Mouse (Mus musculus) CD8-positive naive resting alpha-beta T cell, adult 2 months (primary cell): ENCODE measurements around the gene Rnaseh2b.

ENCODE experiments used
- DNase-seq, 2 experiments: peaks; one replicate each; pipeline ENCODE4 v3.0.0; 2022; ENCODE audit warnings: low read depth in 2 of 2, low spot score in 2 of 2

The Rnaseh2b gene

GRCm38 (mm10) chr14:62292488-62293339 lies at the start of gene Rnaseh2b, which contains the start of gene Dleu7:
Gene Rnaseh2b (plus strand): TSS chr14:62292589.
Gene Dleu7 (minus strand): TSS chr14:62293047.
- peak in 1 of 2 experiments; percentile 23 for DNase-seq

GRCm38 (mm10) chr14:62243530-62243929 lies 48.9 kb upstream of the Rnaseh2b start:
- DNase-seq = no peak

DNA sequence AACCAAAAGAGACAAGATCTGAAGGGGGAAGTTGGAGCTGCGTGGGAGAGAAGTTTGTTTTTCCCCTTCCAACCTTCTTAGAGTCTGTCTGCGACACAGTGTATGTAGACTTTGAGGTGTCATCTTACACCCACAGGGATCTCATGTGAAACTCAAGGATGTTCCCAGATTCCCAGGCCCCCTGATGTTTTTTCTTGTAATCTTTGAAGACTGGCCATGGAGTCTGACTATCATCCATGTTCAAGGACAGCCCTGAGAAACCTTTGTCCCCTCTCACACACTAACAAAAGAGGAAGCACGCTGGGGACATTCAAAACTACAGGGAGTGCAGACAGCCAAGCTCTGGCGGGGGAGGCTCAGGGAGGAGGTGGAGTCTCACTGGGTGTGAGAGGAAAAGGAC lies 46.8 kb upstream of the Rnaseh2b start:
- no peak for DNase-seq

GRCm38 (mm10) chr14:62248345-62248744 lies 44.0 kb upstream of the Rnaseh2b start:
- DNase-seq = no peak

DNA sequence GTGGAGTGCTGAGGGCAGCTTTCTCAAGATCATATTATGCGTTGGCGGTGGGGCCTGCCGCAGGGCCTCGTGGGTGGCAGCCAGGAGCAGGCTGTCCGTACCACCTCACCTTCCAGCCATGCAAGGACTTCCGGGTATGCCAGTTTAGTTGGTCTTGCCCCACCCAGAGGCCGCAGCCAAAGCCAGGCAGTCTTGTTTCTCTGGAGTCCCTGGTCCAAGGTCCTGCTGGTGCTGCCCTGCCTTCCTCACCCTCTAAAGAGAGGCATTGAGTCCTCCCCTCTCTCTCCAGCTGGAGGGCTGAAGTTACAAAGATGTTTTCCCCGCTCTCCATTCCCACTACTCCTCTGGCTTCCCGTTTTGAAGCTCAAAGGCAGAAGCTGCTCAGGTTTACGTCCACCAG lies 43.6 kb upstream of the Rnaseh2b start:
- no peak for DNase-seq

DNA sequence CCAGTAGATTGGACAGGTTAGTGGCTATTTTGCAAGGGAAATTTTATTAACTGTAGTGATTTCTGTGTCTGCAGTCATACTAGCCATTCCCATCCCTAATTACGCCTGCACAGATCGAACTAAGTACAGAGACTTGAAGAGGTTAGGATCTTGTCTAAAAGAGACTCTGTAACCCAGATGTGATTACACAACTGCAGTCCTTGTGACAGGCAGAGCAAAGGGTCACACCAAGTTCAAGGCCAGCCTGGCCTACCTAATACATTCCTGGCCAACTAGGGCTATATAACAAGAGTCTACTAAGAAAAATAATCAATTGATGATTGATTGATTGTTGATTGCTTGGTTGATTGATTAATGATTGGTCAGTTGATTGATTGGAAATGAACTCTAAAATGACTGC lies 43.1 kb upstream of the Rnaseh2b start:
- DNase-seq = no peak

- DNase-seq = no peak
Measured at GRCm38 (mm10) chr14:62250046-62250445, 42.3 kb upstream of the Rnaseh2b start.

DNA sequence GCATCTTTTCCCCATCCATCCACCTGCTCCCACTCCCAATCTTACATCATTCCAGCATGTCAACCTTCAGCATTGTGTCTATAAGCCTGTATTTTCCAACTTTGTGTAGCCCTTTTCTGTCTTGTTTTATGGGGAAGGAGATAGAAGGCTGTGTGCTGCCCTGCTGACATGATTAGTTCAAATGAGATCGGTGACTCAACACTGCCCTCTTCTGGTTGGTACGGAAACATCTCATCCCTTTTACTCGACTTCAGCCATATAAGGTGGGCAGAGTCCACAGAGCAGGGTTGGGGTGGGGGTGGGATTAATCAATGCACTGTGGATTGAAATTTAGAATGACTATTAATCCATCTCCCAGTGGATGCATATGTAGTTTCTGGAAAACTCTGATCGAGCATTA lies 40.4 kb upstream of the Rnaseh2b start:
- peak; percentile 20 to 50 for DNase-seq

DNA sequence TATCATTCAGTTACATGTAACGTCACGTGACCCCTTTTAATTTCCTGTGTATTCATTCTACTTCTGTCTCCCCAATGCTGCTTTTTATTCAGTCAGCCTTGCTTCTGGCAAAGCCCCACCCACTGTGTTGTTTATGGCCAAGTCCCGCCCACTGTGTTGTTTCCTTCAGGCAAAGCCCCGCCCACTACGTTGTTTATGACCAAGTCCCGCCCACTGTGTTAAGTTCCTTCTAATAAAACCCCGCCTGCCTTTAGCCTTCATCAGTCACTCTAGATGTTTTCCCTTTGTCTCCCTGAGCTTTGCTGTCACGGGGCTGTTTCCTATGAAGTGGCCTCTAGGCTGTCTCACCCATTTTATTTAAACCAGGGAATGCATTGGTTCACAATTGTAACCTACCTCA lies 38.0 kb upstream of the Rnaseh2b start:
- no peak for DNase-seq

DNA sequence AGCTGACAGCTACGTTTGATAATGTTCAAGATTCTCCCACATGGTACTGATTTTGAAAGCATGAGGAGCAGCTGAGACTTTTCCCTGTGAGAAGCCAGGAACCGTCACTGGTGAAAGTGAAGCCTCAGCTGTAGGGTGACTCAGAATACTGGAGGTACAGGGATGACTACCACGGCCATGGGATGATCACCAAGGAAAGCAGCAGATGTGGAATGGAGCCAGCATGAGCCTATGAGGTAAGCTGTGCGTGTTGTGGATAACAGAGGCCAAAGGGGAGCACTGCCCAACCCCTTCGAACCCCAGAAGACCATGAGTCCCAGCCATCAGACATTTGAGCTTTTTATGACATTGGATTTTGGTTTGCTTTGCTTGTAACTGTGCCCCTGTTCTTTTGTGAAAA lies 36.3 kb upstream of the Rnaseh2b start:
- DNase-seq = no peak

DNA sequence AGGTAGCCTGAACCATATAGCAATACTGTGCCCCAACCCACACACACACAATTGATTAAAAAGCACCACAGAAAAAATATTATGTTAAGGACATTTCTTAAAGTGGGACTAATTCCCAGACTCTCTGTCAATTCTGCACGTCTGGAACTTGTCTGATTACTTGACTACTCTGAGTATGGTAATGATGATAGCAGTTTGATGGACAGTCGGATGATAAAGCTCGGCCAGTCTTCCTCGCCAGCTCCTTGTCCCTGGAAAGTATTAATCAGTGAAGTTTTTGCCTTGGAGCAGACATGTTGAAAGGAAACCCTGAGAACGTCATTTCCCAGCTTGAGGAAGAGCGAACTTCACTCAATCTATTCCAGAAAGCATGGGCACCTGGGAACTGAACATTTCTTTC lies 34.3 kb upstream of the Rnaseh2b start:
- no peak for DNase-seq

- no peak for DNase-seq
Measured at GRCm38 (mm10) chr14:62258978-62259536, 33.3 kb upstream of the Rnaseh2b start.

DNA sequence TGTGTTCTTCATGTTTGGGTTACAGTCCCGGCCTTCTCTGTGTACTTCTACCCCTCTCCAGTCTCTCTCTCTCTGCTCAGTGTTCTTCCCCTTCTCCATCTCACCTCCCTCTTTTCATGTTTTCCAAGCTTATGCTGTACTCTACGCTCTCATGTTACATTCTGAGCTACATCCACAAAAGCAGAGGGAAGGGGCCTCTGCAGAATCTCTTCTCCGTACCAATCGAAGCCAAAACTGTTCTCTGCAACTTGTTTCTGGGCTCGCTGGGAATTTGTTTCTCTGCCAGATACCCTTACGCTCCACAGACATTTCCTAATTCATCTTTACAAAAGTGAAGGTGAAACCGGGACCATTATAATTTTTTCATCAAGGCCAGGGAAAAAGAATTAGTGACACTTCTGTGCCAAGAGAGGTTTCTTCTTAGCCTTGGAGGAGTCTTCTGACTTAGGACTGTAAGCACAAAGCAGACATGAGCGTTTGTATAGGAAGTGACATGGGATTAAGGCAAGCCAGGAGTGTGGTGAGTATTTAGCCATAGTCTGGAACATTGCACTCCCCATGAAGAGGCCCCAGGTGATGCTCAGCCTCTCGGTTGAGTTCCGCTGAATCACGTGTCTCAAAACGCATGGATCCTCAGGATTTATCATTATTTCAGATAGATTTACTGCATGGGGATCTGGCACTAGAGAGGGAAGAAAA lies 21.5 kb upstream of the Rnaseh2b start:
- no peak for DNase-seq

DNA sequence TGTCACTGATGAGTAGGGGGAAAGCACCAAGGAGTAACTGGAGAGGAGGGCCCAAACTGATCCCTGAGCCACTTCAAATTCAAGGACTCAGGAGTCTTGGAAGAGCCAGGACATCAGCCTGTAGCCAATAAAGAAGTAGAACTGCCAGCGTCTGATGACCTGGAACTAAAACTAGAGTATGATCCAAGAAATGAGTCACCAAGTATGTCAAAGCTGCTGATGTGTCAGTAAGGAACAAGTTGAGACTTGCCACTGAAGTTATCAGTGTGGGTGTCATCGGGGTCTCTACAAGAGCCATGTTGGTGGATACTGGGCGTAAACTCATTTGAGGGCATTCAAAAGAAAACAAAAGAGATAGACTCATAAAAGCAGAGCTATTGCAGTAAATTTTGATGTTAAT lies 18.8 kb upstream of the Rnaseh2b start:
- DNase-seq = no peak

DNA sequence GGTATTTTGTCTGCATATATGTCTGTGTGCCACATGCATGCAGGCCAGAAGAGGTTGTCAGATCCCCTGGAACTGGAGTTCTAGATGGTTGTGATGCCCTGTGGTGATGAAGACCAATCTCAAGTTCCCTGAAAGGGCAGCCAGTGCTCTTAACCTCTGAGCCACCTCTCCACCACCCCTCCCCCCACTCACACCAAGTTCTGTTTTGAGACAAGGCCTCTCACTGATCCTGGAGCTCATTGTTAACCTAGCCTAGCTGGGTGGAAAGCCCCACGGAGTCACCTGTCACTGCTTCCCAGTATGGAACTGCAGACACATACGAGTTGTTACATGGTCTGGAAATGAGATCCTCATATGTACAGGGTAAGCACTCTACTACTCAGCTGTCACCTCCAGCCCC lies 9.4 kb upstream of the Rnaseh2b start:
- no peak for DNase-seq

DNA sequence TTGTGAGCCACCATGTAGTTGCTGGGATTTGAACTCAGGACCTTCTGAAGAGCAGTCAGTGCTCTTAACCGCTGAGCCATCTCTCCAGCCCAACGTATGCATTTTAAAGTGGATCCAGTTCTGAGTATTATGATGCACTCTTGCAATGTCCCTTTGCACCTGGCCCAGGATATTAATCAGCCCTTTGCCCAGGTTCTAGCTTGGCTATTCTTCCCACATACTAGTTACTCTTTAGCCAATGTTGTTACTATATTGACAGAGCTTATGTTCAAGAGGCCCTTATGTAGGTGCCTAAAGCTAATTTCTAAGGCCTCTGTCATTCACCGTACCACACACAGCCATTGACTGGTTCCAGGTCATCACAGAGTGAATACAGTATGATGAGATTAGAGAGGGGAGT lies 3.7 kb upstream of the Rnaseh2b start:
- no peak for DNase-seq

GRCm38 (mm10) chr14:62291406-62291987 lies 892 bp upstream of the Rnaseh2b start:
- no peak for DNase-seq

DNA sequence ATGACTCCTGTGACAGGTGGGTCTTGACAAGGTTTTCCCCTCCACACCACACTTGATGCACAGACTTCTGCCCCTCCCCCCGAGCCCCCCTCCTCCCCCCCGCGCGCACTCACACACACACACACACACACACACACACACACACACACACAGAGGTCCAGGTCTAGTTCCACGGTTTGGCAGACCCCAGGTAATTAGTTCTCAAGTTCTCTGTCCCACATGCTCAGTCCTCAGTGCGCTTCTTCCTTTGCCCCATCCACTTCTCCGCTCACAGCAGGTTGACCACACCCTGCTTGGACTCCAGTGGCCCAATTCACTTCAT lies 262 bp upstream of the Rnaseh2b start:
- DNase-seq = no peak

DNA sequence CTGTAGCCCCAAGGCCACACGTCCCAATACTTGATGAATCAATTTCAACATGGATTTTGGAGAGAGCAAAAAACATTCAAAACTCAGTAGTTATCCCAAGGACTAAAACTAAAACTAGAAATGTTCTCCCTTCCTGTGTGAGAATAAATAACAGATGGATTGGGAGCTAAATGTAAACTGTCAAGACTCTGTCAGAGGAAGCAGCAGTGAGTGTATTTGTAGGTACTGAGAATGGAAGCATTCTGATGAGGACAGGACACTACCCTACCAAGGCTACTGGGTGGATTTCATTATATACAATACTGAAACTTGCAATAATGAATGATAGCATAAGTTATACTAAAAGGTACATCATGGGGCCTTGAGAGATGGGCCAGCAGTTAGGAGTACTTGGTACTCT lies 6.4 kb downstream of the Rnaseh2b start:
- DNase-seq = no peak

DNA sequence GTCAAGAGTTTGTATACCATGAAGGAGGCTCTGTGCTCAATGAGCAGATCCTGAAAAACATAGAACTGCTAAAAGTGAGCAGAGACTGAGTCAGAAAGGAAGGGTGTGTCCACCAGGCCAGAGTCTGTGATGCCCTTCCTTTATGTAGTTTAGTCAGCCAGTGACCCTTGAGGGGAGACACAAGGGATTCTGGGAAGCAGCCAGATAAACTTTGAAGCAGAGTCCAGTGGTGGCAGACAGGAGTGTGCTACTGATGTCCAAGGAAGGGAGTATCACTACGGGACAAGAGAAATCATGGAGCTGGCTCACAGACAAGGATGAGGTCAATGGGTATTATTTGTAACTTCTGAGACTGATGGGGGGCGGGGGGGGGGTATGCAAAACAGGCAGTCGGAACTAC lies 7.6 kb downstream of the Rnaseh2b start:
- no peak for DNase-seq

GRCm38 (mm10) chr14:62307555-62307954 lies 15.2 kb downstream of the Rnaseh2b start:
- DNase-seq = no peak

DNA sequence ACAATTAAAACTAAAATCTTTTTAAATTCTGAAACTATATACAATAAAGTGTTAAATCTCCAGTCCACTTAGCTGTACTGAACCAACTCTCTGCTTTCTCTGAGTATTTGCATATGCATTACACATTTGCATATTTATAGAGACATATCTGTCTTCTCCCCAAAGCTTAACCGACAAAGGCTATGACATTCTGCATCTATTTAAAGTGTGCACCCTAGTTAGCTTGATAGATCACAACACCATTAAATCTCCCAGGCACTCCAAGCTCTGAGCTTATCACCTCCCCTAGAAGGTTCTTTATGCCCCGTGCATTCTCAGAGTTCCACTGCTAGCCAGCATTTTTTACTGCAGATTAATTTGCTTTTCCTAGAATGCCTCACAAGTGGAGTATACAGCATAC lies 16.6 kb downstream of the Rnaseh2b start:
- DNase-seq = no peak
